Mouse (Mus musculus): ENCODE measurements around the gene Hist1h3b.

Hist1h3b gene

DNA sequence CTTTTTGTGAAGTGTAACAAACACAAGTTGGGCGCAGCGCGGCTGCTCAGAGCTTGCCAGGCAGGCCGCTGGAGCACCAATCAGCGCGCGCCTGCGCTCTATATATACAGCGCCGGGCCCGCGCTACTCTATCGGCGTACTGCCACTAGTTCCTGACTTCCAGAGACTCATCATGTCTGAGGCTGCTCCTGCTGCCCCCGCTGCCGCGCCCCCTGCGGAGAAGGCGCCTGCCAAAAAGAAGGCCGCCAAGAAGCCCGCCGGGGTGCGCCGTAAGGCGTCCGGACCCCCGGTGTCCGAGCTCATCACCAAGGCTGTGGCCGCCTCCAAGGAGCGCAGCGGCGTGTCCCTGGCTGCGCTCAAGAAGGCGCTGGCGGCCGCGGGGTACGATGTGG, 13.4 kb upstream of the Hist1h3b start, which contains the start of gene Hist1h1c:
Gene Hist1h1c, plus strand, starts transcription at position 132 of the 392 bp plus-strand sequence.
- peak; percentile 92 to 96 for DNase-seq (ENCODE audit: low spot score in 2 of 2)

DNA sequence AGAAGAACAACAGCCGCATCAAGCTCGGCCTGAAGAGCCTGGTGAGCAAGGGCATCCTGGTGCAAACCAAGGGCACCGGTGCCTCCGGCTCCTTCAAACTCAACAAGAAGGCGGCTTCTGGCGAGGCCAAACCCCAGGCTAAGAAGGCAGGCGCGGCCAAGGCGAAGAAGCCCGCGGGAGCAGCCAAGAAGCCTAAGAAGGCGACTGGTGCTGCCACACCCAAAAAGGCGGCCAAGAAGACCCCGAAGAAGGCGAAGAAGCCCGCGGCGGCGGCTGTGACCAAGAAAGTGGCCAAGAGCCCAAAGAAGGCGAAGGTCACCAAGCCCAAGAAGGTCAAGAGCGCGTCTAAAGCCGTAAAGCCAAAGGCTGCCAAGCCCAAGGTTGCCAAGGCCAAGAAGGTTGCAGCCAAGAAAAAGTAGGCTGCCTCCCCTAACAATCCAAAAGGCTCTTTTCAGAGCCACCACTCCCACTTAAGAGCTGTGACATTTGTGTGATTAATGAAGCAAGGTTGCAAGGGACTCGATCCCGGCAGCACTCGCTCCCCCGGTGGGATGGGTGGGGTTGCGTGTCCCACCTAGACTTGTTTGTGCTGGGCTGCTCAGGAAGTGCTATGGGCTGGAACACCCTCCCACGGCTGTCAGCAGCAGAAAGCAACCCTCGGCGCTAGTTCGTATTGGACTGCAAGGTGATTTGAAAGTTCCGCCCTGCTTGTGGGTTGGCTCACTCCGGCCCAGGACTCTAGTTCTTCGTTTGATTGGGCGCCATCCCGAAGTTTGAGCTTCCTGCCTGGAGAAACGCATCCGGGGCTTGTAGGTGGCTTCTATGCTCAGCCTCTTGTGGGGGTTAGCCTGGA, 12.8 kb upstream of the Hist1h3b start:
- peak; percentile 98 to 99 for DNase-seq (ENCODE audit: low spot score in 2 of 2)

DNA sequence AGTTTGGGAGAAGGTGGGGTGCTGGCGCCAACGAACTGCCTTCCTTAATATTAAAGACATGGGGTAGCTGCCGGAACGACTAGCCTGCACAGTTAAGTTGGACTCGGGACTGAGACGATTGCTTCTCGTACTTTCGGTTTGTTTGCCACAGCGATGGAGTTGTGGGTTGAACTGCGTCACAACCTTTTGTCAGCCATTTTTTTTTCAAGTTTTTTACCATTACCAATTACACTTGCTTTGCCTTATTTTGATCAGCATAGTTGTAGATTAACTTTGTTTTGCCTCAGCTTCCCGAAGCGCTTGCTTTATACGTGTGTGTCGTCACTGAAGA, 12.2 kb upstream of the Hist1h3b start:
- no peak for DNase-seq (ENCODE audit: low spot score in 2 of 2)

DNA sequence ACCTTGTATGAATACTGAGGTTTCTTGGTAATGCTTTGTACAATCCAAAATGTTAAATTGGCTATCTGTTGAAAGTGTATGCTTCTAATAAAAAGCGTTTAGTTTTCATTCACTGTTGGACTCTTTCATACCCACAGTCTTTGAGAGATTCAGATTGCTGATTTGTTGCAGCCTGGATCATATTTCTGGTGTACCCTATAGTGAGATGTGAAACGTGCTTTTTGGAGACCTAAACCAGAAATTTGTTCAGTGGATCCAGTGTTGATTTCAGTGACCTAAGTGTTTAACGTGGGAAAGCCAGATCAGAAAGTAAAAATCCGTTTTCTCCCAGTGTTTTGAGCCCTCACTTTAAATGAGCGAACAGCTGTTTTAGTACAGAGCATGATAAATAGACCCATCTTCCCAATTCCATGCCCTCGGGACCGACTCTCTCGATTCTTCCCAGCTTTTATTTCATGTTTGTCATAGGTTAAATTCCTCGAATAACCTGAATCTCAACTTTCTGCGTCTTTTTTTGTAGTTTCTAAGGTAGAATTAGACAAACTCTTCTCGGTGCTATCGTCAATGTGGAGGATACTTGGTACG, 11.7 kb upstream of the Hist1h3b start:
- DNase-seq (ENCODE audit: low spot score in 2 of 2): no peak

DNA sequence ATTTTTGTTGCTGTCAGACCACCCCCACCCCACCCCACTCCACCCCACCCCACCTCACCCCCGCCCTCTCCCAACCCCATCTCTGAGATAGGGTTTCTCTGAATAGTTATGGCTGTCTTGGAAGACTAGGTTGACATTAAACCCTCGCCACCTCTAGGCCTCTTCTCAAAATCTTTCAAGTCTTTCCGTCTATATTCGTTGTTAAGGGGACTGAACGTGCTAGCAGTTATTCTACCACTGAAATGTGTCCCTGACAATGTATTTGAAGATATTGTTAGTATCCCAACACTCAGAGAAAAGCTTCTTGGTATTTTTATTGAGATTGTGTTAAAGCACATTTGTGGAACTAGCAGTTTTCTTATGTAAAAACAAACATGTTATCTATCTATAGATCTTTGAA, 11.2 kb upstream of the Hist1h3b start:
- DNase-seq (ENCODE audit: low spot score in 2 of 2): no peak

DNA sequence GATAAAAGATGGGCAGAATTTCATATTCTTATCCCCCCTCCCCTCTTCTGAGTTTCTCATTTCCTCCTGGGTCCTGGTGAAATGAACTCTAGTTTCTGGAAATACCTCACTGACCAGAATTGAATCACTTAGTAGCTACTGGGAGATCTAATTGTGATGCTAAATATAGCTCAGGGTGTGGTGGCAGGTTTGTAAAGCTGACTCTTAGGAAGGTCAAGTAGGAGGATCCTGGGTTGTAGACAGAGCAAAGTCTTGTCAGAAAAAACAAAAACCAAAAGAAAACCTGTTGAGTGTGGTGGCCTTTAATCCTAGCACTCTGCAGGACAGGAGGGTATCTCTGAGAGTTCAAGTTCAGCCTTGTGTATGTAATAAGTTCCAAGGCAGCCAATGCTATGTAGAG, 10.1 kb upstream of the Hist1h3b start:
- no peak for DNase-seq (ENCODE audit: low spot score in 2 of 2)

DNA sequence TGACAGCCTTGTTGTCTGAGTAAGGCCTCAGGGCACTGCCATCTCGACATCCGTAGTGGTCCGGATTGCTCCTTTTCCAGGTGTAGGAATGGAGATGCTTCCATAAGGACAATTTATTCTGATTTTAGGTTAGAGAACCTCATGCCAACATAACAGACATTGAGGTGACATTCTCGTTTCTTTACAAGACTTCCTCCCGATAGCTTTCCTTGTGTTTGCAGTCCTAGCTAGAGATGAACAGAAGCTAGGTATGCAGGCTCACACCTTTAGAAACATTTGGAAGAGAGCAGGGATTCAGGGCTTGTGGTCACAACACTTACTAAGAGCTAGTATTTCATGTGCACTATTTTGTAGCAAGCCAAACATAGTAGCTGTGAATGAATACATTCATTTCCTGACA, 8.9 kb upstream of the Hist1h3b start:
- no peak for DNase-seq (ENCODE audit: low spot score in 2 of 2)

DNA sequence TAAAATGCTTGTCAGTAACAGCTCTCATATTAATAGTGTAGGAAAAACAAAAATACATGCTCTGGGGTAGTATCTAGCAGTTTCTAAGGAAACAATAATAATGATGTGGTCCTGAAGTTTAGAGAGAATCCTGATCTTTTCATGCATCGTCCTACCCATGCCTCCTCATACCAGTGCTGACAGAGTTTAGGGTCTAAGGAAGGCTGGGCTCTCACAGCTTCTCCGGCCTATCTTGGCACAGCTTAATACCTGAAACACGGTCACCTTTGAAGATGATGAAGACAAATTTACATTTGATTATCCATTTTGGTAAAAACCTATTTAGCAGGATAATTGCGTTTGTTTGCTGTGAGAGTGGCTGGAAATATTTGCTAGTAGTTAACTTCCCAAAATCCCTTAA, 8.1 kb upstream of the Hist1h3b start:
- DNase-seq (ENCODE audit: low spot score in 2 of 2): no peak

DNA sequence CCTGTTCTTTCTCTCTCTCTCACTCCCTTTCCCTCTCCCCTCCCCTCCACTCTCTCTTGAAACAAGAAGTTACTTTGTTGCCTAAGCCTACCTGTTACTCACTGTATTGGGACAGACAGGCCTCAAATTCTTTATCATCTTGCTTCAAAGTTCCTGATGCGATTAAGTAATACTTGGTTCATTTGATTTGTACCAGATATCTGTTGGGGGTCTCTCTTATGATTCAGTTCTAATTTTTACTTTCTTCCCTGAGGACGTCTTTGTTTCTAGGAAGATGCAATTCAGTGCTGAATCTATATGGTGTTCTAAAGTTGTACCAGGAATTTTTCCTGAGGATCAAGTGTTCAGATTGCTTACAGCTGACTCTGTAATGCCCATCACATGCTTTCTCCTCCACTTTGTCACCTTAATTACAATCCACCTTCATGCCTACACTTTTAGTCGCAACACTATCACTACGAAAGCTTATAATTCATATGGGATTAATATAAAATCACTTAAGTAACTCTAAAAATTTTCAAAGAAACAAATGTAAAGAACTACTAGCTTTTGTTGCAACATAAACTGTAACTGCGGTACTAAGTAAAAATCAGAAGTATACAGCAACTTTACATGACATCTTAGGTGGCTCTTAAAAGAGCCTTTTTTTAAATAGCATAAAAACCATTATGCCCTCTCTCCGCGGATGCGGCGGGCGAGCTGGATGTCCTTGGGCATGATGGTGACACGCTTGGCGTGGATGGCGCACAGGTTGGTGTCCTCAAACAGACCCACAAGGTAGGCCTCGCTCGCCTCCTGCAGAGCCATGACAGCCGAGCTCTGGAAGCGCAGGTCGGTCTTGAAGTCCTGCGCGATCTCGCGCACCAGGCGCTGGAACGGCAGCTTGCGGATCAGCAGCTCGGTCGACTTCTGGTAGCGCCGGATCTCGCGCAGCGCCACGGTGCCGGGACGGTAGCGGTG, 7.4 kb upstream of the Hist1h3b start:
- DNase-seq (ENCODE audit: low spot score in 2 of 2): no peak

DNA sequence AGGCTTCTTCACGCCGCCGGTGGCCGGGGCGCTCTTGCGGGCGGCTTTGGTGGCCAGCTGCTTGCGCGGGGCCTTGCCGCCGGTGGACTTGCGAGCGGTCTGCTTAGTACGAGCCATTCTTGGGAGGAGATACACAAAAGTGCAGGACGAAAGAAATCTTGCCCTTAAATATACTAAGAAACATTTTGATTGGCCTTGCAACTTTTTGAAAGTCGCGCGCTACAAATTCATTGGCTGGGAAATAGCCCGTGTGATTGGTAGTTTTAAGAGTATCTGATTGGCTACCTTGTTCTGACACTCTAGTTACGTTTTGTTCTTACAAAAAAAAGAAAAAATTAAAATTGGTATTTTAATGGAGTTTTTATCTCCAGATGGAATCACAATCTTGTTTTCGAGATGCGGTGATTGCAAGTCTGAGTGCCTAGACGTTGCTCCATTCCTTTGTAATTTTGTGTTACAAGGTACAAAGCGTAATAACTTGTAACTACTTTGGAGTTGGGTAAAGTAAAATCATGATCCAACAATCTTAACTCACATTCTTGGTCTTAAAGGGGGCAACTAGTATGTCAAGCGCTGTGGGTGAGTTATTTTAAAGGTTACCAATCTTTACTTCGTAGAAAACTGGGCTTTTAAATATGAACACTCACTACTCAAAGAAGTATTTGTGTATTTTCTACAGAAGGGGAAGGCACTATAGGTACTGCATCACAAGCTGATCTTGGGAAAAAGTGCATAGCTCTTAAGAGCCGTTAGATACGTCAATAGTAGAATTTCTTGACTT, 6.5 kb upstream of the Hist1h3b start, which contains the start of gene Hist1h3c:
Gene Hist1h3c, minus strand, starts transcription at position 222 of the 781 bp plus-strand sequence.
- peak; percentile 75 to 83 for DNase-seq (ENCODE audit: low spot score in 2 of 2)

DNA sequence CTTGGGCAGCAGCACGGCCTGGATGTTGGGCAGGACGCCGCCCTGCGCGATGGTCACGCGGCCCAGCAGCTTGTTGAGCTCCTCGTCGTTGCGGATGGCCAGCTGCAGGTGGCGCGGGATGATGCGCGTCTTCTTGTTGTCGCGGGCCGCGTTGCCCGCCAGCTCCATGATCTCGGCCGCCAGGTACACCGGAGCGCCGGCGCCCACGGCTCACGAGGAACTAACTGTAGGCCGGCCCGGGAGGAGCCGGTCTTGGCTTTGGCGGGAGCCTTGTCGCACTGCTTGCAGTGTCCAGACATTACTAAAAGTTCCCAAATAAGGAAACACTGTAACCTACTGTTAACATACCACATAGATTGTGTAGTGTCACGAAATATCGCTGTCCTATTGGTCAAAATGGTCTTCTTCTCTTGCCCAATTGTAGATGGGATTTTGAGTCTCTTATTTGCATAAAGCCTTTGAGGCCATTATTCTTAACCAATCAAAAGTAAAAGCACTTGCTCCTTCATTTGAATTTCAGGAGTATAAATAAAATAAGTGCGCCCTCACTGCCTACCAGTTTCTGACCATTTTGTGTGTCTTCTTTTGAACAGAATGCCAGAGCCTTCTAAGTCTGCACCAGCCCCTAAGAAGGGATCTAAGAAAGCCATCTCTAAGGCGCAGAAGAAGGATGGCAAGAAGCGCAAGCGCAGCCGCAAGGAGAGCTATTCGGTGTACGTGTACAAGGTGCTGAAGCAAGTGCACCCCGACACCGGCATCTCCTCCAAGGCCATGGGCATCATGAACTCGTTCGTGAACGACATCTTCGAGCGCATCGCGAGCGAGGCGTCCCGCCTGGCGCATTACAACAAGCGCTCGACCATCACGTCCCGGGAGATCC, 5.6 kb upstream of the Hist1h3b start, which contains the start of gene Hist1h2bb:
Gene Hist1h2bb, plus strand, starts transcription at position 534 of the 880 bp plus-strand sequence.
- DNase-seq (ENCODE audit: low spot score in 2 of 2): peak; percentile 88 to 95

DNA sequence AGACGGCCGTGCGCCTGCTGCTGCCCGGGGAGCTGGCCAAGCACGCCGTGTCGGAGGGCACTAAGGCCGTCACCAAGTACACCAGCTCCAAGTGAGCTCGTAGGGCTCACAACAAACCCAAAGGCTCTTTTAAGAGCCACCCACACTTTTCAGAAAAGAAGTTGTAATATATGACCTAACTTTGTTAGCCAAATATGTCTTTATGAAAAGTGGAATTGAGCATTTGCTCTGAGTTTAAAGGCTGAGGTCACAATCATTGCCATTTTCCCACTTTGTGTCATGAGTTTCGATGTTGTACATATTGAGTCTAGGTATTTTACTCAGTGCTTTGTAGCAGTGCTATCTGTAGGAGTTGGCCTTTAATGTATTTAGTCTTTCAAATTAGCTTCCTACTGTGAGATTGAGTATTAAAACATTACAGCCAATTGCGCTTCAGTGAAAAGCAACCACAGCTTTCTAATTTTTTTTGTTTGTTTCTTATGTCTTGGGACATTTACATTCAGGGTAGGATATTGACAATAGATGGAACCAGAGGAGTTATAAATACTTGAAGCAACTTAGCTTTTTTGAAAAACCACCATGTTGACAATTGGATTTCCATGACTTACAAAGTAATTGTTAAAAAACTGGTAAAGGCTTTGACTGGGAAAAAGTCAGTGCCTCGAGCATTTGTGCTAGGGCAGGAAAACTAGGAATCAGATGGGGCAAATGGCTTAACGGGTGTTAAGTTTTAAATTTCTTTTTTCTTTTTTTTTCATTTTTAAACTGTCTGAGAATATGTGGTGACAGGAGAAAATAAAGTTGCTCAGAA, 4.8 kb upstream of the Hist1h3b start:
- DNase-seq (ENCODE audit: low spot score in 2 of 2): no peak

DNA sequence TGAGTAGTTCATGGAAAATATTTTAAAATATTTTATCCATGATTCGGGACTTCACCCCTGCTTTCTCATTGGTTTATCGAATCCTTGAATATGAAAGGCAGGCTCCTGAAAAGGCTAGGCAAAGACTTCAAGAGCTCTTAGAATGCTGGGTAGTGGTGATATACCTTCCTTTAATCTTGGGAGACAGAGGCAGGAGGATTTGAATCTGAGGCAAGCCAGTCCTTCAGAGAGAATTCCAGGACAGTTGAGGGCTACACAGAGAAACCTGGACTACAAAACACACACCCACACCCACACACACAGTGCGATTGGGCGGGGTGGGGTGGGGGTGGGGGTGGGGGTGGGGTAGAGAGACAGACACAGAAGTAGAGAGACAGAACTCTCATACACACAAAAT, 4.2 kb upstream of the Hist1h3b start:
- no peak for DNase-seq (ENCODE audit: low spot score in 2 of 2)

DNA sequence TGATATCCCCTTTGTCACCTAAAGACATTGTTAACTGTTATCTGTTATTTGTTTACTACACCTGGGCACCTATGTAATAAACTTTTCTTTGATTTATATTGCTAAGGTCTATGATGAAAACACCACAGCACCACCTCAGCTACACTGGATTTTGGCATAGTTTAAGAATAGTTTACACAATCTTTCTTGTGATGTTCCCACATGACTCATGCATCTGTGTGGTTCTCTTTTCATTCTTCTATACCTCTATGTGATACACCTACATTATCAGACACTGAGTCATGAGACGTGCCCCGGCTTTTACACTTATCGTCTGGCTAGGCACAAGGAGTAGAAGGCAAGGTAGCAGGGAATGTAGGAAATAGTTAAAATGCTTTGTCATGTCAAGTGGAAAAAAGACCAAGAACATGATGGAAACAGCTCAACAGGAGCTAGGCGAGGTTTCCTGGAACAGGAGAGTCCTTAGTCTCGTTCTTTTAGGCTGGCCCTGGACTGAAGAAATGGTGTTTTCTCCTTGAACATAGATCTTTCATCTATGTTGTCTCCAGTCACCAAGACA, 2.4 kb upstream of the Hist1h3b start:
- no peak for DNase-seq (ENCODE audit: low spot score in 2 of 2)

DNA sequence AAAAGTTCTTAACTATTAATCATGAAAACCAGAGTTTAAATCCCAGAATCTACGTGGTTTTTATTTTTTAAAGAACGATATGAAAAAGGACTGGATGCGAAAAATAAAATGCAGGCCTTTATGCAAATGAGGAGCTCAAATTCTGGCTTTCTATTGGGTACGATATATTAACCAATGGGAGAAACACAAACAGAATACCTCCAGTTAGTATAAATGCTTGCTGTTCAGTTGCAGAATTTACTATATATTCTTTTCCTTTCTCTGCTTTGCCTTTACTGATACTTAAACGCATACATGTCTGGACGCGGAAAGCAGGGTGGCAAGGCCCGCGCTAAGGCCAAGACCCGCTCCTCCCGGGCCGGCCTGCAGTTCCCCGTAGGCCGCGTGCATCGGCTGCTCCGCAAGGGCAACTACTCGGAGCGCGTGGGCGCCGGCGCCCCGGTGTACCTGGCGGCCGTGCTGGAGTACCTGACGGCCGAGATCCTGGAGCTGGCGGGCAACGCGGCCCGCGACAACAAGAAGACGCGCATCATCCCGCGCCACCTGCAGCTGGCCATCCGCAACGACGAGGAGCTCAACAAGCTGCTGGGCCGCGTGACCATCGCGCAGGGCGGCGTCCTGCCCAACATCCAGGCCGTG, 1.1 kb upstream of the Hist1h3b start, which contains the start of gene Hist1h2ab:
Gene Hist1h2ab, plus strand, starts transcription at position 288 of the 639 bp plus-strand sequence.
- peak in 1 of 2 experiments; percentile 51 for DNase-seq (ENCODE audit: low spot score in 2 of 2)

DNA sequence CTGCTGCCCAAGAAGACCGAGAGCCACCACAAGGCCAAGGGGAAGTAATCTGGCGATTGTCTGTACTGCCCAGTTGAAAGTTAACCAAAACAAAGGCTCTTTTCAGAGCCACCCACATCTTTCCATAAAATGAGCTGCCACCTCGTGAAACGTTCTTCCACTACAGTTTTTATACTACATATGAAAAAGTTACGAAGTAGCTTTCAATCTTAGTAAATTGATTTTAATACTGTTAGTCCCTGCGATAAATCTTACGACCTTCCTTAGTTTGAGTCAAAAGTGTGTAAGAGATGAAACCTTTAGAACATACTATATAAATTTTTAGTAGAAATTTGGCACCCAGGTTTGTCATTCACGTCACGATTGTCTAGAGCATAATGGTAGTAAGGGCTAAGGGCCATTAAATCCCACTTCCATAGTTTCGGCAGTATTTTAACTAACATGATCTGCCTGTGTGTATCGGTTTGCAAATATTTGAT, 550 bp upstream of the Hist1h3b start:
- DNase-seq (ENCODE audit: low spot score in 2 of 2): no peak

DNA sequence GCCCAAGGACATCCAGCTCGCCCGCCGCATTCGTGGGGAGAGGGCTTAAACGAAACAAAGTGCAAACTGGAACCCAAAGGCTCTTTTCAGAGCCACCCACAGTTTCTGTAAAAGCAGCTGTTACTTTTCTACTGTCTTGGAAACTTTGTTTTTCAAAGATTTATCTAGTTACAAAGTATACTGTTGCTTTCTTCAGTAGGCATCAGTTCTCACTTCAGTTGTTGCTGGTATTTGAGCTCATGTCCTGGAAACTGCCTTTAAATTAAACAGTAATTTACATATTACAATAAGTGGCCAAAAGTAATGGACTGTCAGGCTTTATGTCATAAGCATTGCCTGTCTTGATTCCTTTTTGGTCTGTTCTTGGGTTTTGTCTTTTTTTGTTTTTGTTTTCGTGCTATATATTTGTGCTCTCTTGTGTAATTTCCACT, 690 bp downstream of the Hist1h3b start:
- DNase-seq (ENCODE audit: low spot score in 2 of 2): no peak

All from heart, adult 9 months (tissue).